Mouse (Mus musculus) neural tube, embryonic 11.5 days (tissue): ENCODE measurements around the gene Dnajc6. TPM values are rescaled to one million over a fixed set of nuclear protein-coding genes. Genes with fewer than 3 reads are reported as not detected.

Experiments used
- ATAC-seq: fragments of 200-750 bp; cut with Nextera tagmentation; 2 replicates; pipeline ENCODE4 v1.8.0; 2017; ENCODE audit warnings: moderate number of reproducible peaks, mild to moderate bottlenecking, moderate TSS enrichment, moderate library complexity; ENCODE audit not compliant: insufficient read depth, low FRiP score, low TSS enrichment
- DNase-seq: peaks from one replicate; pipeline ENCODE4 v3.0.0-alpha.2; 2015; ENCODE audit warnings: low spot score
- H3K27ac ChIP-seq: fragments of 300-500 bp; sonication (generic); 2 replicates; pipeline ENCODE4 v1.5.1; 2014; ENCODE audit warnings: low read depth, mild to moderate bottlenecking, low read length
- H3K27me3 ChIP-seq: fragments of 300-500 bp; sonication (generic); 2 replicates; pipeline ENCODE4 v1.6.1; 2014; ENCODE audit warnings: mild to moderate bottlenecking, low read length, mixed read lengths; ENCODE audit not compliant: control insufficient read depth, insufficient read depth
- H3K36me3 ChIP-seq: fragments of 300-500 bp; sonication (generic); 2 replicates; pipeline ENCODE4 v1.6.1; 2014; ENCODE audit warnings: mild to moderate bottlenecking, low read length, moderate library complexity, mixed read lengths; ENCODE audit not compliant: control insufficient read depth, insufficient read depth
- H3K4me1 ChIP-seq: fragments of 300-500 bp; sonication (generic); 2 replicates; pipeline ENCODE4 v1.6.1; 2014; ENCODE audit warnings: low read length, mixed read lengths; ENCODE audit not compliant: control insufficient read depth, insufficient read depth
- H3K4me2 ChIP-seq: fragments of 300-500 bp; sonication (generic); 2 replicates; pipeline ENCODE4 v1.6.1; 2014; ENCODE audit warnings: low read depth, mild to moderate bottlenecking, moderate library complexity
- H3K4me3 ChIP-seq: fragments of 300-500 bp; sonication (generic); 2 replicates; pipeline ENCODE4 v1.5.1; 2014; ENCODE audit warnings: low read depth, low read length
- H3K9ac ChIP-seq: fragments of 300-500 bp; sonication (generic); 2 replicates; pipeline ENCODE4 v1.6.1; 2014; ENCODE audit warnings: mild to moderate bottlenecking, low read length
- H3K9me3 ChIP-seq: fragments of 300-500 bp; sonication (generic); 2 replicates; pipeline ENCODE4 v1.6.1; 2016; ENCODE audit warnings: low read length; ENCODE audit not compliant: control insufficient read depth
- WGBS: fragments of 180-500 bp; shearing (Covaris S2); extraction: QIAGEN DNeasy Blood & Tissue Kit; methylation state at CpG from one replicate; pipeline ENCODE4 v1.1.7; 2014; 5-methylcytosine and 5-hydroxymethylcytosine counted together
- polyA plus RNA-seq: library from polyadenylated mRNA; unstranded; fragments of >200 nt; fragmentation: Nextera tagmentation; extraction: Ambion mirVana; gene quantifications from 2 replicates; pipeline ENCODE4 v1.2.1, GENCODE M21; 2014

Dnajc6 gene
- polyA plus RNA-seq, 1 experiment from 2014 or later, result 9.7 TPM

- DNase-seq (no peak), ATAC-seq (peak; percentile 39; the same call in 1 of the 2 replicates)
- Histone ChIP-seq H3K4me1 (peaks cover 5% of the 10 kb centered on the region; the same call in 1 of the 2 replicates), H3K27ac (no peak overlapping the region), H3K27me3 (peaks cover 25% of the 10 kb centered on the region), H3K36me3 (no peaks in the 10 kb centered on the region), H3K4me2 (peak overlapping the region; percentile 95), H3K4me3 (peak overlapping the region; percentile 59), H3K9ac (peak overlapping the region; percentile 65), H3K9me3 (no peaks in the 10 kb centered on the region)
- WGBS, result under 1% methylated on average over 28 of the region's 28 CpGs
These were observed 287 bp upstream of the Dnajc6 start for GRCm38 (mm10) chr4:101496188-101496533.

DNA sequence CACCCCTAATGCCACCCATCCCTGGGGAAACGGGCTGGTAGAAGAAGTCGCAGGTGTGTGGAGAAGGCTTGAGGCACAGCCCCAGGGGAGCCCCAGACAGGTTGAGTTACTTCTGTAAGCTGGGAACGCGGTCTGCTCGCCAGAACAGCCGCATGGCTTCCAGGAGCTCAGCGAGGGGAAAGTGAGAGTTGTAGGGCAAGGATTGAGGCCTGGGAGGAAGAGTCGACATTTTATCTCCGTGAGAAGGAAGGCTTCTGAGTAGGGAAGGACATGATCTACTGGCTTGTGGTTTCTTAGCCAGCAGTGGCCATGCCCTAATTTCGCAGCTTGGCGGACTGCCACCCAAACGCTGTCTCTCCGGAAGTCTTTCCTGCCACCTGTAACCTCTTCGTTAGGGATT, 888 bp downstream of the Dnajc6 start:
- no peaks in the 10 kb centered on the region for H3K36me3 ChIP-seq
- H3K27me3 ChIP-seq, result peaks cover 25% of the 10 kb centered on the region
- no peaks in the 10 kb centered on the region for H3K9me3 ChIP-seq
- H3K9ac ChIP-seq, result no peak overlapping the region
- H3K4me3 ChIP-seq, result peak overlapping the region; percentile 59
- H3K4me1 ChIP-seq, result peaks cover 5% of the 10 kb centered on the region; the same call in 1 of the 2 replicates
- ATAC-seq (no peak), DNase-seq (peak; percentile 28)
- no peak overlapping the region for H3K27ac ChIP-seq
- H3K4me2 ChIP-seq, result peak overlapping the region; percentile 95
- WGBS, result 6% methylated on average over 14 of the region's 14 CpGs

DNA sequence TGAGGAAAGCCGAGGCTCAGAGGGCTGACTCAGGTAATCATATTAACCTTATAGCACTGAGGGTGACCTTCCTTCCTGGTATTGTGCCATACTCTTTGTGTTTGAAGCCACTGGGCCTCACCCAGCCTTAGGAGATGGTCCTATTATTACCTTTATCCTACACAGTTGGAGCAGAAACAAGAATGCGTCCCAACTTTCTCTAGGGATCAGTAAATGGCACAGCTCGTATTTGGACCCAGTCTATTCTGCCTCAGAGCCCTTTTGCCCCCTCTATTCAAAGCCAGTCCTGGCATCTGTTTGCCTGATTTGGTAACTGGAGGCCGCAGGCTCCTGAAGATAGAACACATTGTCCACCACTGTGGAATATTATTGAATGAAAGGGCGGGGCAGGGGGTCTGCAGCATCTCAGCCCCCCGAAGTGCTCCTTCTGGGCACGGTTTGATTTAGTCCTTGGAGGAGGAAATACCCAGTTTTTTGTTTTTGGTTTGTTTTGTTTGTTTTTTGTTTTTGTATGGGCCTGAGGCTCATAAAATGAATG, 8.1 kb downstream of the Dnajc6 start:
- no peak overlapping the region for H3K4me2 ChIP-seq
- DNase-seq (no peak), ATAC-seq (no peak)
- H3K4me3 ChIP-seq, result no peak overlapping the region
- peaks cover 5% of the 10 kb centered on the region for H3K4me1 ChIP-seq
- no peak overlapping the region for H3K9ac ChIP-seq
- no peaks in the 10 kb centered on the region for H3K9me3 ChIP-seq
- H3K27me3 ChIP-seq, result no peaks in the 10 kb centered on the region
- 70% methylated on average over 7 of the region's 7 CpGs for WGBS
- H3K27ac ChIP-seq, result no peak overlapping the region
- no peaks in the 10 kb centered on the region for H3K36me3 ChIP-seq

GRCm38 (mm10) chr4:101505966-101506365, 9.5 kb downstream of the Dnajc6 start:
- no peak for DNase-seq
- ATAC-seq, result no peak
- no peak overlapping the region for H3K9ac ChIP-seq
- H3K9me3 ChIP-seq, result no peaks in the 10 kb centered on the region
- H3K4me1 ChIP-seq, result peaks cover 5% of the 10 kb centered on the region
- no peak overlapping the region for H3K4me3 ChIP-seq
- no peak overlapping the region for H3K4me2 ChIP-seq
- 78% methylated on average over 2 of the region's 2 CpGs for WGBS
- H3K36me3 ChIP-seq, result no peaks in the 10 kb centered on the region
- no peak overlapping the region for H3K27ac ChIP-seq
- H3K27me3 ChIP-seq, result no peaks in the 10 kb centered on the region

DNA sequence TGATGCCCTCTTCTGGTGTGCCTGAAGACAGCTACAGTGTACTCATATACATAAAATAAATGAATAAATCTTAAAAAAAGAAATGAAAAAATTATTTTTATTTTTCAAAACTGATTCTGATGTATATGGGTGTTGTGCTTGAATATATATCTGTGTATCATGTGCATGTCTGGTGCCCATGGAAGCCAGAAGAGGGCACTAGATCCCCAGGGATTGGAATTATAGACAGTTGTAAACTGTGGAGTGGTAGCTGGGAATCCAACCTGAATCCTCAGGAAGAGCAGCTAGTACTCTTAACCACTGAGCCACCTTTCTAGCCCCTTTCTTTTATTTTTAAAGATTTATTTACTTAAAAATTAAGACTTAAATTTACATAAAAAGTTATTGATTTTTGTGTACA, 9.9 kb downstream of the Dnajc6 start:
- ATAC-seq (no peak), DNase-seq (no peak)
- Histone ChIP-seq H3K9ac (no peak overlapping the region), H3K27me3 (no peaks in the 10 kb centered on the region), H3K27ac (no peak overlapping the region), H3K36me3 (no peaks in the 10 kb centered on the region), H3K9me3 (no peaks in the 10 kb centered on the region), H3K4me1 (peaks cover 5% of the 10 kb centered on the region), H3K4me2 (no peak overlapping the region), H3K4me3 (no peak overlapping the region)

- Histone ChIP-seq H3K4me3 (peak overlapping the region; percentile 38), H3K9ac (0 out of 2 replicates have a peak overlapping the region, but pooled peaks have one; percentile 30), H3K4me2 (peak overlapping the region; percentile 82), H3K36me3 (no peaks in the 10 kb centered on the region), H3K27ac (no peak overlapping the region), H3K4me1 (peaks cover 5% of the 10 kb centered on the region), H3K9me3 (no peaks in the 10 kb centered on the region), H3K27me3 (no peaks in the 10 kb centered on the region)
- ATAC-seq (peak; percentile 24; the same call in 1 of the 2 replicates), DNase-seq (peak; percentile 75)
- 9% methylated on average over 24 of the region's 24 CpGs for WGBS
These were observed 11.3 kb downstream of the Dnajc6 start for GRCm38 (mm10) chr4:101507571-101508422.

GRCm38 (mm10) chr4:101508431-101508830, 12.0 kb downstream of the Dnajc6 start:
- H3K36me3 ChIP-seq, result no peaks in the 10 kb centered on the region
- ATAC-seq (no peak), DNase-seq (no peak)
- H3K27ac ChIP-seq, result no peak overlapping the region
- H3K4me3 ChIP-seq, result peak overlapping the region; percentile 38
- 2% methylated on average over 10 of the region's 10 CpGs for WGBS
- H3K4me1 ChIP-seq, result peaks cover 5% of the 10 kb centered on the region
- H3K4me2 ChIP-seq, result peak overlapping the region; percentile 82
- peak overlapping the region; percentile 54 for H3K9ac ChIP-seq
- no peaks in the 10 kb centered on the region for H3K9me3 ChIP-seq
- no peaks in the 10 kb centered on the region for H3K27me3 ChIP-seq

DNA sequence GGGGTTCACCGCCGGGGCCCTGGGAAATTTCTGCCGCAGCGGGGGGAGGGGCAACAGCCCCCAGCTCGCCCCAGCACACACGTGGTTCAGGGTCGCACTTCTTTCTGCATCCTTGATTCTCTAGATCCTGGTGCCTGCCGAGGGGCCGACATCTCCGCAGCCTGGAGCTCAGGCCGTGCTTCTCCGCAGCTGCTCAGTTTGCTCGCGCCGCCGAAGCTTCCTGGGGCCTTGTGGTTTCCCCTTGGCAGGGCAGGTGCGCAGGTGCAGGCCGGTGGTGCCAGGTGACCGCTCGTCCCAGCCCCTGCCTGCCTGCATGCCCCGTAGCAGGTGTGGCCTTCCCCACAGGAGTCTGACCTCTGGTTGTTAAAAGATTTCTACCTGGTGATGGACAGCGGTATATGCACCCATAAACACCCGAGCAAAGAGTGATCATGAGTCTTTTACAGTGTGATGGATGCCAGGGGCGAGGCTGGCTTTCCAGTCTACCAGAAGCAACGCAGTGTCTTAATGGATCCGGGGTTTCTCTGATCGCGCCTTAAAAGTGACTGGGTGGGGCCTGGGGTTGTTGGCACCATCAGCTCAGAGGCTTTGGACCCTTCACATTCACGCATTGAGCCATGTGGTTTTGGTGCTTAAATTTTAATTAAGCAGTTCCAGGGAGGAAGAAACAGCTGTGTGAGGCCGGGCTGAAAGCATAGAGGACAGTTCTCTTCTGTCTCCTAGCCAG, 12.6 kb downstream of the Dnajc6 start:
- Histone ChIP-seq H3K27ac (no peak overlapping the region), H3K27me3 (no peaks in the 10 kb centered on the region), H3K9ac (peak overlapping the region; percentile 54), H3K36me3 (no peaks in the 10 kb centered on the region), H3K9me3 (no peaks in the 10 kb centered on the region), H3K4me1 (peaks cover 5% of the 10 kb centered on the region), H3K4me2 (peak overlapping the region; percentile 82), H3K4me3 (peak overlapping the region; percentile 38)
- peak; percentile 47 for DNase-seq
- 3% methylated on average over 30 of the region's 30 CpGs for WGBS
- ATAC-seq, result peak; percentile 39; the same call in 1 of the 2 replicates
